Mouse (Mus musculus) MEL (cell line): ENCODE measurements around the gene Adgrg2. TPM values are rescaled to one million over a fixed set of nuclear protein-coding genes. Genes with fewer than 3 reads are reported as not detected.

Source experiments
- DNase-seq: peaks from one replicate; pipeline ENCODE4 v3.0.0; 2011; ENCODE audit warnings: low read depth, low spot score
- H3K27ac ChIP-seq: 2 replicates; pipeline ENCODE4 v1.5.1; 2012; ENCODE audit warnings: low read depth, mild to moderate bottlenecking, control low read depth, low read length, moderate library complexity; ENCODE audit not compliant: control insufficient read depth
- H3K27me3 ChIP-seq, 2 experiments: fragments of 150-350 bp in 1 of 2; sonication (generic) in 1 of 2; 2 replicates each; pipeline ENCODE4 v1.6.1; 2012; ENCODE audit warnings: low read length in 2 of 2, mild to moderate bottlenecking in 2 of 2, improper control_type of control experiment in 1 of 2, moderate library complexity in 1 of 2; ENCODE audit not compliant: insufficient read depth in 2 of 2, control insufficient read depth in 1 of 2
- H3K36me3 ChIP-seq, 2 experiments: 2 replicates each; pipeline ENCODE4 v1.6.1; 2012 to 2014; ENCODE audit warnings: low read length in 2 of 2, improper control_type of control experiment in 1 of 2, inconsistent platforms in 1 of 2, mild to moderate bottlenecking in 1 of 2; ENCODE audit not compliant: insufficient read depth in 2 of 2, control insufficient read depth in 1 of 2
- H3K4me1 ChIP-seq, 2 experiments: fragments of 150-350 bp in 1 of 2; sonication (generic) in 1 of 2; 2 replicates each; pipeline ENCODE4 v1.6.1; 2012; ENCODE audit warnings: low read length in 2 of 2, improper control_type of control experiment in 1 of 2, mild to moderate bottlenecking in 1 of 2; ENCODE audit not compliant: insufficient read depth in 2 of 2, control insufficient read depth in 1 of 2
- H3K4me3 ChIP-seq, 2 experiments: fragments of 150-350 bp in 1 of 2; sonication (generic) in 1 of 2; 2 replicates each; pipeline ENCODE4 v1.5.1; 2012; ENCODE audit warnings: low read depth in 2 of 2, low read length in 2 of 2, mild to moderate bottlenecking in 2 of 2, moderate library complexity in 2 of 2, control low read depth in 1 of 2, improper control_type of control experiment in 1 of 2; ENCODE audit not compliant: control insufficient read depth in 1 of 2, insufficient read depth in 1 of 2
- H3K79me2 ChIP-seq: 2 replicates; pipeline ENCODE4 v1.6.1; 2012; ENCODE audit warnings: mild to moderate bottlenecking, low read length, moderate library complexity; ENCODE audit not compliant: control insufficient read depth, poor library complexity, insufficient read depth
- H3K9ac ChIP-seq: 2 replicates; pipeline ENCODE4 v1.6.1; 2012; ENCODE audit warnings: low read depth, mild to moderate bottlenecking, control low read depth, low read length, moderate library complexity; ENCODE audit not compliant: control insufficient read depth, poor library complexity, severe bottlenecking
- H3K9me3 ChIP-seq: fragments of 150-350 bp; sonication (generic); replicated peaks from 2 replicates; pipeline ENCODE4 v1.6.1; 2012; ENCODE audit warnings: mild to moderate bottlenecking, low read length, improper control_type of control experiment, moderate library complexity; ENCODE audit not compliant: insufficient read depth
- BHLHE40 ChIP-seq: IDR thresholded peaks from 2 replicates; pipeline ENCODE4 v1.6.1; 2012; ENCODE audit warnings: low read depth, mild to moderate bottlenecking, inconsistent platforms, low read length, improper control_type of control experiment, borderline replicate concordance
- CHD2 ChIP-seq: IDR thresholded peaks from 2 replicates; pipeline ENCODE4 v1.6.1; 2011; ENCODE audit warnings: low read length, improper control_type of control experiment
- EP300 ChIP-seq, 2 experiments: IDR thresholded peaks; 2 replicates each; pipeline ENCODE4 v1.6.1; 2011; ENCODE audit warnings: improper control_type of control experiment in 2 of 2, low read length in 2 of 2, low read depth in 1 of 2, mild to moderate bottlenecking in 1 of 2
- ETS1 ChIP-seq: IDR thresholded peaks from 2 replicates; pipeline ENCODE4 v1.6.1; 2012; ENCODE audit warnings: low read depth, mild to moderate bottlenecking, inconsistent platforms, low read length, improper control_type of control experiment, moderate library complexity
- GABPA ChIP-seq: IDR thresholded peaks from 2 replicates; pipeline ENCODE4 v1.6.1; 2012; ENCODE audit warnings: low read depth, mild to moderate bottlenecking, inconsistent platforms, low read length, improper control_type of control experiment, moderate library complexity
- HCFC1 ChIP-seq: IDR thresholded peaks from 2 replicates; pipeline ENCODE4 v1.6.1; 2012; ENCODE audit warnings: low read depth, mild to moderate bottlenecking, inconsistent platforms, low read length, improper control_type of control experiment, moderate library complexity
- KAT2A ChIP-seq: conservative IDR thresholded peaks from 2 replicates; pipeline ENCODE4 v1.6.1; 2012; ENCODE audit warnings: low read depth, low read length, improper control_type of control experiment, inconsistent platforms
- MAZ ChIP-seq: IDR thresholded peaks from 2 replicates; pipeline ENCODE4 v1.6.1; 2012; ENCODE audit warnings: low read depth, mild to moderate bottlenecking, inconsistent platforms, low read length, improper control_type of control experiment
- MYC ChIP-seq: IDR thresholded peaks from 2 replicates; pipeline ENCODE4 v1.6.1; 2011; ENCODE audit warnings: low read depth, mild to moderate bottlenecking, low read length, improper control_type of control experiment, moderate library complexity
- NELFE ChIP-seq: IDR thresholded peaks from 2 replicates; pipeline ENCODE4 v1.6.1; 2011; ENCODE audit warnings: low read depth, low read length, improper control_type of control experiment
- NRF1 ChIP-seq: IDR thresholded peaks from 2 replicates; pipeline ENCODE4 v1.6.1; 2014; ENCODE audit warnings: low read depth, mild to moderate bottlenecking, inconsistent platforms, low read length, improper control_type of control experiment, moderate library complexity; ENCODE audit not compliant: poor library complexity, insufficient read depth, severe bottlenecking
- POLR2AphosphoS5 ChIP-seq: IDR thresholded peaks from 2 replicates; pipeline ENCODE4 v1.6.1; 2012; ENCODE audit warnings: low read depth, borderline replicate concordance, mild to moderate bottlenecking, inconsistent platforms, low read length, moderate library complexity, mixed read lengths
- RAD21 ChIP-seq: IDR thresholded peaks from 2 replicates; pipeline ENCODE4 v1.6.1; 2011; ENCODE audit warnings: mild to moderate bottlenecking, low read depth, low read length, improper control_type of control experiment
- SIN3A ChIP-seq: IDR thresholded peaks from 2 replicates; pipeline ENCODE4 v1.6.1; 2012; ENCODE audit warnings: low read length, improper control_type of control experiment, inconsistent platforms
- TAL1 ChIP-seq: IDR thresholded peaks from 2 replicates; pipeline ENCODE4 v1.6.1; 2012; ENCODE audit warnings: mild to moderate bottlenecking, inconsistent platforms, low read length, moderate library complexity, mixed read lengths
- UBTF ChIP-seq: IDR thresholded peaks from 2 replicates; pipeline ENCODE4 v1.6.1; 2012; ENCODE audit warnings: low read depth, mild to moderate bottlenecking, inconsistent platforms, low read length, improper control_type of control experiment, moderate library complexity, borderline replicate concordance; ENCODE audit not compliant: insufficient read depth
- USF1 ChIP-seq: IDR thresholded peaks from 2 replicates; pipeline ENCODE4 v1.6.1; 2014; ENCODE audit warnings: low read depth, mild to moderate bottlenecking, inconsistent platforms, low read length, improper control_type of control experiment, moderate library complexity
- ZC3H11A ChIP-seq: IDR thresholded peaks from 2 replicates; pipeline ENCODE4 v1.6.1; 2012; ENCODE audit warnings: low read depth, mild to moderate bottlenecking, inconsistent platforms, low read length, improper control_type of control experiment
- ZKSCAN1 ChIP-seq: IDR thresholded peaks from 2 replicates; pipeline ENCODE4 v1.6.1; 2012; ENCODE audit warnings: low read depth, mild to moderate bottlenecking, inconsistent platforms, low read length, improper control_type of control experiment, moderate library complexity
- ZMIZ1 ChIP-seq: IDR thresholded peaks from 2 replicates; pipeline ENCODE4 v1.6.1; 2012; ENCODE audit warnings: low read depth, mild to moderate bottlenecking, inconsistent platforms, low read length, improper control_type of control experiment, moderate library complexity
- ZNF384 ChIP-seq: IDR thresholded peaks from 2 replicates; pipeline ENCODE4 v1.6.1; 2012; ENCODE audit warnings: low read depth, mild to moderate bottlenecking, inconsistent platforms, low read length, improper control_type of control experiment
- polyA plus RNA-seq, 2 experiments: library from polyadenylated mRNA; stranded (reverse) in 1 of 2; unstranded in 1 of 2; fragments of >175 nt in 1 of 2; fragments of >200 nt in 1 of 2; gene quantifications; 2 replicates each; pipeline versions ENCODE4 v1.2.1 to v1.2.4; 2012; ENCODE audit warnings: low replicate concordance in 2 of 2, low read depth in 1 of 2; ENCODE audit not compliant: insufficient read length in 2 of 2, insufficient read depth in 1 of 2, missing spikeins in 1 of 2
- total RNA-seq: library from RNA; depleted of rRNA; stranded (reverse); fragments of 300-350 nt; gene quantifications from 2 replicates; pipeline ENCODE4 v1.2.3, GENCODE M21; 2012

The Adgrg2 gene
- total and polyA plus RNA-seq, 3 experiments: not detected

DNA sequence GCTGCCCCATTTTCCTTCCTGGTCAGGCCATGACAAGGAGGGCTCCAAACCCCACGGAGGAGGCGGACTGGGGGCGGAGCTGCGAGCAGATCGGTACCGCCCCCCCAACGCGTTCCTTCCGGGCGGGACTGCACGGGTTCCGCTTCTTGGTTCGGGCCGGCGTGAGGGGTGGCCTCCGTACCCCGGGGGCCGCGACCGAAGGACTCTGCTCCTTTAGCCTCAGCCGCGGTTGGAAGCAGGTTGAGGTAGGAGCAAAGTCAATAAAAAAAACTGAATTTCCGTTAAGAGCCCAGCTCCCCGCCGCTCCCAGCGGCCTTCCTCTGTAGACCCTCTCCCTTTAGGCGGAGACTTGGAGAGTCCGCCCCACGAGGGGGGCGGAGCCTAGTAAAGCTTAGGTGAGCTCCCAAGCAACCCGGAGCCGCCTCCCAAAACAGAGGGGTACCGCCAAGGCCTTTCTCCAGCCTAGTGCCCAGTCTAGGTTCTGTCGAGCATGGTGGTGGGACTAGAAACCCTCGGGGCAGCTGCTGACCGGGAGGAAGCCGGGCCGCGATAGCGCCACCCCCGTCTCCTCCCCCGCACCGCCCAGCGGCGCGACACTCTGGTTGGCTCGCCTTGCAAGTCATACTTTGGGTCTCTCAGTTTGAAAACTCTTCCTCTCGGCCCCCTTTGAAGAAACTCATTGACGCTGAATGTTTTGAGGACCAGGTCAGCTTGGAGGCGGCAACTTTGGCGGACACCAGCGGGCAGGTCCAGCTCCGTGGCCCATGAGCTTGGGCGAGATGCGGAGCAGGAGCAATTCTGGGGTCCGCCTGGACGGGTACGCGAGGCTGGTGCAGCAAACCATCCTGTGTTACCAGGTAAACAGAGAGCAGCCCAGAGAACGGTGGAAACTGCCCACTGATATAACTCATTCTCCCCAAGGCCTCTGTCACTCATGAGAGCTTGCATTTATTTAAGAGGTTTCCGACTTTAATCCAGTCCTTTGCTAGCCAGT, 111.9 kb downstream of the Adgrg2 start, which contains the start of gene Phka2 (continued):
- TF ChIP-seq KAT2A (no peak; the same call in 1 of the 2 replicates), ZC3H11A (no peak), MYC (no peak), ZKSCAN1 (no peak), ZNF384 (no peak), EP300 (IDR thresholded peaks at IDR 0.05; ENCODE audit: low read depth in 1 of 2, low read length in 2 of 2) (no peak), CHD2 (no peak), SIN3A (peak; percentile 69), RAD21 (no peak), NRF1 (0 out of 2 replicates have a peak, but pooled peaks have one; percentile 5), UBTF (no peak), MAZ (peak; percentile 31), USF1 (no peak), BHLHE40 (no peak), NELFE (peak; percentile 45; the same call in 1 of the 2 replicates), HCFC1 (peak; percentile 68), TAL1 (no peak), ZMIZ1 (0 out of 2 replicates have a peak, but pooled peaks have one; percentile 47)

DNA sequence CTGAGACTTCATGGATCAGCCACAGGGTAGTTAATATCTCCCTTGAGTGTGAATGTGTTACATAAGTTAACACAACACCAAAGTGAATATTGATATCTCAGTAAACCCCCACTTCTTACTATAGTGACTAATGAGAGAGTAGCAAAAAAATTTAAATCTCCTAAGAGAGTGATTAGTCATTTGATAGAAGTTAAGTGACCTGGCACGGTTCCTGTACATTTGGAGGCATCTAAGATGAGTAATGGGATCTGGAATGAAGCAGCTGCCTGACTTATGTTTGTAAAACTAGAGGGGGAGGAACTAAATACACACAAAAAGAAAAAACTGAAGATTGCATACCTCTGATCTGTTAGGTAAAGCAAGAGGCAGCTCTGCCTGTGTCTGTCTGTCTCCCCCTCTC, 118.6 kb downstream of the Adgrg2 start:
- DNase-seq: peak; percentile 33
- H3K9me3 ChIP-seq: no peaks in the 10 kb centered on the region
- no peak for TF ChIP-seq POLR2AphosphoS5
- 0 out of 2 replicates have a peak, but pooled peaks have one; percentile 6 for TF ChIP-seq ETS1
- TF ChIP-seq GABPA: no peak
- no peak for TF ChIP-seq MAZ
- TF ChIP-seq, all 39 proteins: peak for 1
- Histone ChIP-seq H3K4me1 (peaks cover 11 to 24% of the 10 kb centered on the region in 2 experiments), H3K9ac (no peak overlapping the region), H3K36me3 (peaks cover 0 to 19% of the 10 kb centered on the region in 2 experiments; a peak in 3 of 4 replicates), H3K27me3 (no peaks in the 10 kb centered on the region), H3K4me3 (no peak overlapping the region), H3K79me2 (0 out of 2 replicates have a peak, but pooled peaks cover 5% of the 10 kb centered on the region), H3K27ac (no peak overlapping the region)
